Mouse (Mus musculus): Measurements from ENCODE around the gene Far2.

DNA sequence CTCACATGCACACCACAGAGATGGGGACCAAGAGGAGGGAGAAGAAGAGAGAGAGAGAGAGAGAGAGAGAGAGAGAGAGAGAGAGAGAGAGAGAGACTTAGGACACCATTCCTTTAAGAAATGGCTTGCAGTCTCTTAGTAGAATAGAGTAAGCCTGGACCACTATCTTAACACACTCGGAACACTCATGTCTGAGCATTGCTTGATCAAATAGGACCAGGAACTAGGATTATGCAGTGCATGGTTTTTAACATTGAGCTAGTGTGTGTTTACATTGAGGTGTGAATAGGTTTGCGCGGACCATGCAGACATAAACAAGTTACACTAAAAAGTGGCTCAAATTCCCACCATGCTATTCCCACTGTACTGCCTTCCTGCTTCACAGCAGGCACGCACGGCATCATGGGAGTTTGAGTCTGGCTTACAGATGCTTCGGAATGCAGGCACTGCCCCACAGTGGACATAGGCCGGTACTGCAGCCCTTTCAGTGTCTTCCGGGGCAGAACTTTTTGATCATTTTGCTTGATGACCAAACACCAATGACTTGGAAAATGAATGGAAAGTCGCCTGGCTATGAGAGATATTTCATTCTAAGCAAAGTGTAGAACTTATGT, 88.8 kb downstream of the Far2 start:
- no peak for TF ChIP-seq POLR2A (IDR thresholded peaks at IDR 0.05; ENCODE audit: insufficient read length, low read depth)
- no peak for TF ChIP-seq MYOD1 (IDR thresholded peaks at IDR 0.05; ENCODE audit: control insufficient read depth in 1 of 3, insufficient read length in 2 of 3, low read depth in 2 of 3)
- TF ChIP-seq CEBPB (IDR thresholded peaks at IDR 0.05; ENCODE audit: insufficient read depth, poor library complexity, severe bottlenecking), result no peak
- TF ChIP-seq REST (IDR thresholded peaks at IDR 0.05; ENCODE audit: insufficient read depth, insufficient read length), result no peak
- TF ChIP-seq E2F4 (IDR thresholded peaks at IDR 0.05; ENCODE audit: insufficient read depth), result no peak
